22 mouse cellular contexts compared by ENCODE assay signal in genomic region chr10:126673437-126673836, GRCm38 (mm10).
DNase-seq lines count a peak whose midpoint lies in the region; ATAC-seq and TF ChIP-seq lines count a peak whose summit lies in the region.
"Had no signal": no experiment of that assay in that cellular context is flagged by ENCODE, and none has a peak within 500 bp of the region (broad histone marks: within the 10 kb centered on the region; RNA-seq: fewer than 3 reads in every experiment).

No protein-coding gene starts in this region.

- H3K27me3 ChIP-seq in forebrain, embryonic 14.5 days (replicated peaks; ENCODE audit: control insufficient read depth, insufficient read depth, low read length): no peaks in the 10 kb centered on the region
- H3K27me3 ChIP-seq in forebrain, embryonic 10.5 days (ENCODE audit: poor library complexity, severe bottlenecking): no peaks in the 10 kb centered on the region
- H3K27me3 ChIP-seq in lung, postnatal 0 days (replicated peaks; ENCODE audit: insufficient read depth, low read length): no peaks in the 10 kb centered on the region
- H3K27me3 ChIP-seq: embryonic facial prominence, embryonic 13.5 days; embryonic facial prominence, embryonic 15.5 days; forebrain, embryonic 12.5 days had no signal

- no peak for TF ChIP-seq CTCF in brain, embryonic 14.5 days (IDR thresholded peaks at IDR 0.05; ENCODE audit: borderline replicate concordance, extremely low read depth, insufficient read depth, insufficient read length)
- TF ChIP-seq CTCF in lung, postnatal 0 days (IDR thresholded peaks at IDR 0.05): no peak

- no peaks in the 10 kb centered on the region for H3K4me1 ChIP-seq in forebrain, embryonic 14.5 days (ENCODE audit: control insufficient read depth, insufficient read depth, low read length)
- peaks cover 4% of the 10 kb centered on the region for H3K4me1 ChIP-seq in forebrain, embryonic 10.5 days
- H3K4me1 ChIP-seq in lung, postnatal 0 days (ENCODE audit: insufficient read depth, low read depth, low read length): no peaks in the 10 kb centered on the region; the same call in 1 of the 2 replicates
- H3K4me1 ChIP-seq: embryonic facial prominence, embryonic 13.5 days; embryonic facial prominence, embryonic 15.5 days had no signal

- H3K9ac ChIP-seq in forebrain, embryonic 14.5 days (ENCODE audit: low read length): no peak overlapping the region
- H3K9ac ChIP-seq in lung, postnatal 0 days (replicated peaks; ENCODE audit: low read depth): no peak overlapping the region
- H3K9ac ChIP-seq: embryonic facial prominence, embryonic 13.5 days; embryonic facial prominence, embryonic 15.5 days; forebrain, embryonic 12.5 days had no signal

- H3K4me3 ChIP-seq in forebrain, embryonic 14.5 days (ENCODE audit: low read depth, low read length): no peak overlapping the region
- H3K4me3 ChIP-seq in forebrain, embryonic 10.5 days: no peak overlapping the region
- no peak overlapping the region for H3K4me3 ChIP-seq in lung, postnatal 0 days (ENCODE audit: low read depth, low read length)
- H3K4me3 ChIP-seq: embryonic facial prominence, embryonic 13.5 days; embryonic facial prominence, embryonic 15.5 days; erythroblast, embryonic 14.5 days; forebrain, embryonic 12.5 days had no signal

- H3K27ac ChIP-seq in forebrain, embryonic 14.5 days (ENCODE audit: low read depth, low read length): no peak overlapping the region
- H3K27ac ChIP-seq in forebrain, embryonic 10.5 days: no peak overlapping the region
- H3K27ac ChIP-seq in lung, postnatal 0 days (ENCODE audit: low read length): no peak overlapping the region
- H3K27ac ChIP-seq: embryonic facial prominence, embryonic 13.5 days; embryonic facial prominence, embryonic 15.5 days; forebrain, embryonic 12.5 days had no signal

- H3K4me2 ChIP-seq in forebrain, embryonic 14.5 days (ENCODE audit: low read length): no peak overlapping the region
- no peak overlapping the region for H3K4me2 ChIP-seq in lung, postnatal 0 days (replicated peaks; ENCODE audit: low read depth, low read length)
- H3K4me2 ChIP-seq: embryonic facial prominence, embryonic 13.5 days; embryonic facial prominence, embryonic 15.5 days; forebrain, embryonic 12.5 days had no signal

- DNase-seq in forebrain, embryonic 14.5 days (ENCODE audit: low spot score): peak; percentile 42
- DNase-seq in forebrain, embryonic 10.5 days (ENCODE audit: extremely low spot score, low spot score): no peak
- no peak for DNase-seq in frontal cortex, postnatal 14 days (ENCODE audit: low spot score in 2 of 2)
- DNase-seq in brain, adult 2 months (ENCODE audit: low read depth, low spot score): peak; percentile 36
- peak; percentile 57 for DNase-seq in brain, embryonic 14.5 days (ENCODE audit: low read depth)
- no peak for DNase-seq in left cerebral cortex, postnatal 10 days (ENCODE audit: extremely low spot score in 1 of 2, low spot score in 2 of 2)
- DNase-seq in lung, postnatal 0 days (ENCODE audit: low spot score): no peak
- DNase-seq: adrenal gland, adult 2 months; adrenal gland, postnatal 10 days; adrenal gland, postnatal 25 days; cerebellum, adult 11 months; cerebellum, adult 18-20 months; cerebellum, adult 8-10 months; cerebellum, adult 9-11 months; cerebellum, postnatal 14 days; cerebellum, postnatal 36 days; embryo, embryonic 11 days had no signal

- ATAC-seq in forebrain, embryonic 14.5 days: no peak
- ATAC-seq in frontal cortex, adult (ENCODE audit: low TSS enrichment): peak; percentile 41; the same call in 1 of the 2 replicates
- ATAC-seq in lung, postnatal 0 days: no peak

- no peak for TF ChIP-seq EP300 in lung, postnatal 0 days (IDR thresholded peaks at IDR 0.05)

- H3K36me3 ChIP-seq in forebrain, embryonic 14.5 days (ENCODE audit: control insufficient read depth, insufficient read depth, low read length): no peaks in the 10 kb centered on the region
- no peaks in the 10 kb centered on the region for H3K36me3 ChIP-seq in forebrain, embryonic 10.5 days (replicated peaks)
- no peaks in the 10 kb centered on the region for H3K36me3 ChIP-seq in lung, postnatal 0 days (ENCODE audit: insufficient read depth, low read length)
- H3K36me3 ChIP-seq: embryonic facial prominence, embryonic 13.5 days; embryonic facial prominence, embryonic 15.5 days; forebrain, embryonic 12.5 days had no signal

- H3K9me3 ChIP-seq in forebrain, embryonic 14.5 days (replicated peaks; ENCODE audit: control insufficient read depth, low read length): no peaks in the 10 kb centered on the region
- no peaks in the 10 kb centered on the region; the same call in 1 of the 2 replicates for H3K9me3 ChIP-seq in forebrain, embryonic 10.5 days
- no peaks in the 10 kb centered on the region for H3K9me3 ChIP-seq in lung, postnatal 0 days (ENCODE audit: low read length)
- H3K9me3 ChIP-seq: embryonic facial prominence, embryonic 13.5 days; embryonic facial prominence, embryonic 15.5 days had no signal

- intact Hi-C loops in left cerebral cortex, postnatal 10 days (cut with DNase I): no loop called here

- no peak for TF ChIP-seq POLR2A in brain, embryonic 14.5 days (IDR thresholded peaks at IDR 0.05; ENCODE audit: borderline replicate concordance, extremely low read depth, insufficient read depth, insufficient read length, poor library complexity, severe bottlenecking)

- 40% methylated on average over 5 of the region's 5 CpGs for WGBS in forebrain, embryonic 14.5 days
- WGBS in forebrain, embryonic 10.5 days: 78% methylated on average over 5 of the region's 5 CpGs
- WGBS in lung, postnatal 0 days: 38% methylated on average over 5 of the region's 5 CpGs

Comparison
In these comparisons a context has a peak if more than half of its experiments do, and no peak if none do; other contexts are left out.
1. DNase-seq: peak in forebrain, embryonic 14.5 days (single experiment), brain, adult 2 months (single experiment) and brain, embryonic 14.5 days (single experiment); none in forebrain, embryonic 10.5 days (single experiment), frontal cortex, postnatal 14 days (0 of 2), left cerebral cortex, postnatal 10 days (0 of 2) and lung, postnatal 0 days (single experiment).